Comparison of ENCODE assay signal across 8 mouse cellular contexts in genomic region chr8:72474826-72475546, GRCm38 (mm10). TPM values are rescaled to one million over a fixed set of nuclear protein-coding genes. Genes with fewer than 3 reads are reported as not detected.
DNase-seq lines count a peak whose midpoint lies in the region; ATAC-seq lines count a peak whose summit lies in the region.

Cherp (minus strand) TSS chr8:72475226.

- H3K4me1 ChIP-seq in intestine, embryonic 14.5 days (replicated peaks; ENCODE audit: control insufficient read depth, insufficient read depth, low read length), result peaks cover 14% of the 10 kb centered on the region

- peak within 1 kb of the TSS; percentile 79 for H3K27ac ChIP-seq in intestine, embryonic 14.5 days (ENCODE audit: low read depth)

- peak; percentile 94 for ATAC-seq in intestine, embryonic 14.5 days (replicated peaks; ENCODE audit: low FRiP score, low TSS enrichment, low read depth)

- peaks cover 39% of the 10 kb centered on the region for H3K36me3 ChIP-seq in intestine, embryonic 14.5 days (ENCODE audit: control insufficient read depth, insufficient read depth, low read length)

- H3K9ac ChIP-seq in intestine, embryonic 14.5 days (ENCODE audit: low read length), result peak within 1 kb of the TSS; percentile 72

- peaks cover 4% of the 10 kb centered on the region; the same call in 1 of the 2 replicates for H3K9me3 ChIP-seq in intestine, embryonic 14.5 days (ENCODE audit: control insufficient read depth, low read length)

- H3K4me2 ChIP-seq in intestine, embryonic 14.5 days (ENCODE audit: low read length), result peak within 1 kb of the TSS; percentile 99

- H3K27me3 ChIP-seq in intestine, embryonic 14.5 days (replicated peaks; ENCODE audit: control insufficient read depth, insufficient read depth, low read length), result no peaks in the 10 kb centered on the region

- peak within 1 kb of the TSS; percentile 97 for H3K4me3 ChIP-seq in intestine, embryonic 14.5 days (ENCODE audit: low read depth, low read length)

- WGBS in intestine, embryonic 14.5 days, result under 1% methylated on average over 80 of the region's 80 CpGs

- intact Hi-C loops in left cerebral cortex, postnatal 14 days (cut with DNase I), result no loop called here

- peak; percentile 93 to 94 for DNase-seq in adrenal gland, adult 18-20 months (ENCODE audit: low spot score in 2 of 2)
- DNase-seq in embryo, embryonic 11 days, result peak; percentile 99
- DNase-seq in gastrocnemius, postnatal 25 days, result peak; percentile 98
- DNase-seq in intestine, embryonic 14.5 days (ENCODE audit: low spot score), result peak; percentile 92
- peak; percentile 98 to 99 for DNase-seq in left cerebral cortex, postnatal 14 days (ENCODE audit: low spot score in 2 of 2)
- DNase-seq in mesoderm, embryonic 11.5 days (ENCODE audit: low read depth, low spot score), result peak; percentile 99
- peak; percentile 97 to 98 for DNase-seq in right cerebral cortex, postnatal 36 days (ENCODE audit: low spot score in 2 of 2)
- DNase-seq in yolk sac, embryonic 10.5 days (ENCODE audit: low spot score), result peak; percentile 97

RNA-seq across cellular contexts. Expression of gene Cherp, which starts in this region (rescaled TPM):
- total RNA-seq in adrenal gland, adult 18-20 months (2021), result 10 to 100 TPM; 61.8 to 62.5 TPM
- 10 to 100 TPM; 21.1 to 26.0 TPM for total RNA-seq in gastrocnemius, postnatal 25 days (2021)
- polyA plus RNA-seq in intestine, embryonic 14.5 days (2014; fragmentation: Nextera tagmentation; extraction: Ambion mirVana), result 64.0 and 64.3 TPM in 2 replicates
- total RNA-seq in left cerebral cortex, postnatal 14 days (2021), result 10 to 100 TPM; 68.9 to 77.4 TPM

Comparison
In these comparisons a context has a peak if more than half of its experiments do, and no peak if none do; other contexts are left out.
1. Peak in every context shown above with its lines: DNase-seq, ATAC-seq, H3K4me3 ChIP-seq and H3K27ac ChIP-seq.